In genomic region chr1:89428671-89429070, GRCm38 (mm10) we compare ENCODE assay signal across 31 mouse cellular contexts. TPM values are rescaled to one million over a fixed set of nuclear protein-coding genes. Genes with fewer than 3 reads are reported as not detected.
A peak's percentile ranks its signal among the peaks of the same experiment; 100 is the strongest.
DNase-seq lines count a peak whose midpoint lies in the region; ATAC-seq and TF ChIP-seq lines count a peak whose summit lies in the region.
"Had no signal": no experiment of that assay in that cellular context is flagged by ENCODE, and none has a peak within 500 bp of the region (broad histone marks: within the 10 kb centered on the region; RNA-seq: fewer than 3 reads in every experiment).

No protein-coding gene starts in this region.

- peaks cover 4% of the 10 kb centered on the region; the same call in 1 of the 2 replicates for H3K9me3 ChIP-seq in heart, embryonic 14.5 days (ENCODE audit: control insufficient read depth, low read length)
- H3K9me3 ChIP-seq in lung, postnatal 0 days (ENCODE audit: low read length) = no peaks in the 10 kb centered on the region
- H3K9me3 ChIP-seq in heart, postnatal 0 days (replicated peaks; ENCODE audit: control insufficient read depth, low read length) = no peaks in the 10 kb centered on the region
- H3K9me3 ChIP-seq: embryonic facial prominence, embryonic 15.5 days; forebrain, embryonic 13.5 days; neural tube, embryonic 13.5 days had no signal

- no peak overlapping the region for H3K9ac ChIP-seq in heart, embryonic 14.5 days (ENCODE audit: low read length)
- no peak overlapping the region for H3K9ac ChIP-seq in lung, postnatal 0 days (replicated peaks; ENCODE audit: low read depth)
- no peak overlapping the region for H3K9ac ChIP-seq in heart, postnatal 0 days (replicated peaks; ENCODE audit: low read depth, low read length)
- H3K9ac ChIP-seq: embryonic facial prominence, embryonic 15.5 days; forebrain, embryonic 13.5 days; hindbrain, embryonic 12.5 days; liver, embryonic 14.5 days; midbrain, embryonic 13.5 days; neural tube, embryonic 13.5 days had no signal

- WGBS in heart, embryonic 14.5 days = 35% methylated on average over 5 of the region's 5 CpGs
- WGBS in lung, postnatal 0 days = 53% methylated on average over 5 of the region's 5 CpGs
- 38% methylated on average over 5 of the region's 5 CpGs for WGBS in heart, postnatal 0 days

- 0 out of 4 replicates have a peak overlapping the region, but pooled peaks of 1 of the 2 experiments have one; percentile 1 for H3K27ac ChIP-seq in heart, embryonic 14.5 days (replicated peaks in 1 of 2; ENCODE audit: control insufficient read depth in 1 of 2, insufficient read depth in 1 of 2, low read depth in 2 of 2, low read length in 2 of 2)
- no peak overlapping the region for H3K27ac ChIP-seq in lung, postnatal 0 days (ENCODE audit: low read length)
- no peak overlapping the region for H3K27ac ChIP-seq in heart, postnatal 0 days (ENCODE audit: low read depth)
- H3K27ac ChIP-seq: embryonic facial prominence, embryonic 10.5 days; embryonic facial prominence, embryonic 15.5 days; forebrain, embryonic 13.5 days; hindbrain, embryonic 12.5 days; hindbrain, postnatal 0 days; kidney, postnatal 0 days; liver, embryonic 14.5 days; midbrain, embryonic 13.5 days; neural tube, embryonic 13.5 days; stomach, postnatal 0 days had no signal

- TF ChIP-seq CTCF in lung, postnatal 0 days (IDR thresholded peaks at IDR 0.05) = no peak
- TF ChIP-seq CTCF in heart, postnatal 0 days (IDR thresholded peaks at IDR 0.05; ENCODE audit: low read depth) = no peak

- H3K27me3 ChIP-seq in heart, embryonic 14.5 days (ENCODE audit: control insufficient read depth, insufficient read depth, low read length) = no peaks in the 10 kb centered on the region
- H3K27me3 ChIP-seq in lung, postnatal 0 days (replicated peaks; ENCODE audit: insufficient read depth, low read length) = no peaks in the 10 kb centered on the region
- no peaks in the 10 kb centered on the region for H3K27me3 ChIP-seq in heart, postnatal 0 days (ENCODE audit: control insufficient read depth, insufficient read depth, low read length)
- H3K27me3 ChIP-seq: embryonic facial prominence, embryonic 15.5 days; forebrain, embryonic 13.5 days; midbrain, embryonic 13.5 days; neural tube, embryonic 13.5 days had no signal

- peak; percentile 57 for ATAC-seq in heart, embryonic 14.5 days (ENCODE audit: insufficient number of reproducible peaks, insufficient read depth, low FRiP score, low read depth)
- peak; percentile 57; the same call in 1 of the 2 replicates for ATAC-seq in lung, postnatal 0 days
- peak; percentile 36 for ATAC-seq in heart, postnatal 0 days (ENCODE audit: insufficient read depth, low read depth)
- 0 out of 2 replicates have a peak, but pooled peaks have one; percentile 22 for ATAC-seq in megakaryocyte-erythroid progenitor cell, adult 5-6 weeks (replicated peaks; ENCODE audit: low FRiP score, low TSS enrichment, poor library complexity, severe bottlenecking)
- ATAC-seq in granulocyte monocyte progenitor cell, adult 5-6 weeks (replicated peaks; ENCODE audit: poor library complexity, severe bottlenecking) = no peak
- ATAC-seq: forebrain, embryonic 13.5 days; hindbrain, postnatal 0 days; intestine, embryonic 16.5 days; midbrain, embryonic 13.5 days had no signal

- no peaks in the 10 kb centered on the region for H3K36me3 ChIP-seq in heart, embryonic 14.5 days (ENCODE audit: control insufficient read depth, insufficient read depth, low read length)
- no peaks in the 10 kb centered on the region for H3K36me3 ChIP-seq in lung, postnatal 0 days (ENCODE audit: insufficient read depth, low read length)
- H3K36me3 ChIP-seq in heart, postnatal 0 days (replicated peaks; ENCODE audit: control insufficient read depth, insufficient read depth, low read length) = no peaks in the 10 kb centered on the region
- H3K36me3 ChIP-seq: embryonic facial prominence, embryonic 10.5 days; embryonic facial prominence, embryonic 15.5 days; hindbrain, embryonic 12.5 days; midbrain, embryonic 13.5 days; neural tube, embryonic 13.5 days had no signal

- H3K4me2 ChIP-seq in heart, embryonic 14.5 days (ENCODE audit: low read length) = no peak overlapping the region
- H3K4me2 ChIP-seq in lung, postnatal 0 days (replicated peaks; ENCODE audit: low read depth, low read length) = no peak overlapping the region
- no peak overlapping the region for H3K4me2 ChIP-seq in heart, postnatal 0 days (ENCODE audit: low read depth, low read length)
- H3K4me2 ChIP-seq: embryonic facial prominence, embryonic 15.5 days; forebrain, embryonic 13.5 days; hindbrain, embryonic 12.5 days; midbrain, embryonic 13.5 days; neural tube, embryonic 13.5 days had no signal

- DNase-seq in heart, postnatal 25 days (ENCODE audit: low spot score) = no peak
- peak; percentile 34 for DNase-seq in lung, postnatal 0 days (ENCODE audit: low spot score)
- DNase-seq in lung, postnatal 4 days = no peak
- peak; percentile 37 for DNase-seq in heart, postnatal 0 days (ENCODE audit: low spot score)
- DNase-seq: adrenal gland, postnatal 25 days; B cell, adult 2 months; cerebellum, adult 11-12 months; cerebellum, adult 9-11 months; gastrocnemius, postnatal 10 days; kidney, adult 8-10 months; kidney, postnatal 4 days; layer of hippocampus, postnatal 36 days; left cerebral cortex, postnatal 4 days; right cerebral cortex, postnatal 4 days; thymus, adult 18-20 months; thymus, postnatal 25 days had no signal

- intact Hi-C loops in heart, postnatal 25 days (cut with DNase I) = no loop called here

- peaks cover 5 to 13% of the 10 kb centered on the region in 2 experiments; a peak in 3 of 4 replicates for H3K4me1 ChIP-seq in heart, embryonic 14.5 days (ENCODE audit: control insufficient read depth in 2 of 2, insufficient read depth in 2 of 2, low read length in 2 of 2)
- no peaks in the 10 kb centered on the region for H3K4me1 ChIP-seq in lung, postnatal 0 days (ENCODE audit: insufficient read depth, low read depth, low read length)
- H3K4me1 ChIP-seq in heart, postnatal 0 days (ENCODE audit: control insufficient read depth, insufficient read depth) = peaks cover 4% of the 10 kb centered on the region; the same call in 1 of the 2 replicates
- H3K4me1 ChIP-seq: embryonic facial prominence, embryonic 15.5 days had no signal

- TF ChIP-seq EP300 in lung, postnatal 0 days (IDR thresholded peaks at IDR 0.05) = no peak; the same call in 1 of the 2 replicates
- no peak for TF ChIP-seq EP300 in heart, postnatal 0 days (IDR thresholded peaks at IDR 0.05; ENCODE audit: low read depth)

- no peak overlapping the region for H3K4me3 ChIP-seq in heart, embryonic 14.5 days (ENCODE audit: control insufficient read depth in 1 of 2, insufficient read depth in 1 of 2, low read depth in 1 of 2, low read length in 2 of 2)
- H3K4me3 ChIP-seq in lung, postnatal 0 days (ENCODE audit: low read depth, low read length) = no peak overlapping the region
- no peak overlapping the region for H3K4me3 ChIP-seq in heart, postnatal 0 days (ENCODE audit: low read depth, low read length)
- H3K4me3 ChIP-seq: embryonic facial prominence, embryonic 10.5 days; embryonic facial prominence, embryonic 15.5 days; forebrain, embryonic 13.5 days; hindbrain, embryonic 12.5 days; megakaryocyte, embryonic 14.5 days; midbrain, embryonic 13.5 days; neural tube, embryonic 13.5 days had no signal

RNA-seq across cellular contexts. Expression of gene Agap1, which starts 25.9 kb away (rescaled TPM):
- polyA plus RNA-seq in heart, embryonic 14.5 days (2014; fragmentation: Nextera tagmentation; extraction: Ambion mirVana) = 13.4 and 17.0 TPM in 2 replicates
- total RNA-seq in heart, postnatal 25 days (2021) = 10 to 100 TPM; 62.8 to 65.5 TPM
- 8.7 and 10.7 TPM in 2 replicates for polyA plus RNA-seq in lung, postnatal 0 days (2015; fragmentation: Nextera tagmentation; extraction: Ambion mirVana)
- 21.0 and 38.2 TPM in 2 replicates for total RNA-seq in heart, postnatal 0 days (2014; rRNA removed; ENCODE audit: low replicate concordance)
- 6.1 TPM in 2 replicates for polyA plus RNA-seq in heart, postnatal 0 days (2015; fragmentation: Nextera tagmentation; extraction: Ambion mirVana)
- total RNA-seq in megakaryocyte-erythroid progenitor cell, adult 5-6 weeks (2014; fragmentation: Nextera tagmentation) = 29.5 and 35.0 TPM in 2 replicates
- total RNA-seq in megakaryocyte-erythroid progenitor cell, adult 5-6 weeks (2017) = 12.8 and 21.7 TPM in 2 replicates
- 9.6 and 16.0 TPM in 2 replicates for total RNA-seq in granulocyte monocyte progenitor cell, adult 5-6 weeks (2014; fragmentation: Nextera tagmentation)
- 5.3 and 8.0 TPM in 2 replicates for total RNA-seq in granulocyte monocyte progenitor cell, adult 5-6 weeks (2017)

Comparison
In these comparisons a context has a peak if more than half of its experiments do, and no peak if none do; other contexts are left out.
1. DNase-seq: peak in lung, postnatal 0 days (single experiment) and heart, postnatal 0 days (single experiment); none in heart, postnatal 25 days (single experiment) and lung, postnatal 4 days (0 of 2).